Mouse (Mus musculus): ENCODE measurements around the gene Ptprg.

DNA sequence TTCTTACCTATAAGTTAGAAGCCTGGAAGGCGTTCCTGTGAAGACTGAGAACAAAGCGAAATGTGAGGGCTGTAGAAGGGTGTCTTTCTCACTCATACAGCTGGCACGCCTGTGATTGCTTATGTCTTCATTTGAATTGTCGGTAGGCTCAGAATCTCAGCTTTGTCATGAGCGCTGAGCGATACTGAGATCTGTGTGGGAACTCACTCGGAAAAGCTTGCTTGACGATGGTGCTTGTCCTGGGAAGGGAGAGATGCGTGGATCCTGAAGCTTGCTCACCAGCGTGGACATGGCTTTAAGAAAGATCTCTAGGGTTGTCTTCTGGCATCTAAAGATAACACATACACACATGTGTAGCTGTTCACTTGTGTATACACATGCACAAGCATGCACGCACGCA is 516.4 kb downstream of the Ptprg start:
- no peak for TF ChIP-seq POLR2A (IDR thresholded peaks at IDR 0.05; ENCODE audit: control insufficient read depth, low read depth, low read length)
- TF ChIP-seq CTCF (IDR thresholded peaks at IDR 0.05; ENCODE audit: control insufficient read depth, insufficient read depth, insufficient replicate concordance, low read depth, low read length) = no peak
